Mouse (Mus musculus) small intestine, adult 10 weeks (tissue): ENCODE measurements around the gene Gtf2a1l. TPM values are rescaled to one million over a fixed set of nuclear protein-coding genes. Genes with fewer than 3 reads are reported as not detected.

ENCODE experiments used
- polyA plus RNA-seq: library from polyadenylated mRNA; stranded (reverse); fragments of 350-450 nt; fragmentation: Illumina TruSeq; extraction: RNeasy Lipid Tissue Mini Kit (QIAGEN cat#74804); gene quantifications from one replicate; pipeline ENCODE4 v1.2.3, GENCODE M21; 2014; ENCODE audit warnings: low replicate concordance

Gene Gtf2a1l
- polyA plus RNA-seq: not detected

GRCm38 (mm10) chr17:88668452-88668851 lies at the start of gene Gtf2a1l:
Gtf2a1l (plus strand) TSS chr17:88668660.

Other genes starting within 250 kb of the Gtf2a1l start
- 37.6 TPM for gene Foxn2, start 227.9 kb upstream of the Gtf2a1l start, polyA plus RNA-seq
- gene Ppp1r21, start 138.5 kb upstream of the Gtf2a1l start, polyA plus RNA-seq: 36.2 TPM
- gene Ston1, start 71.0 kb upstream of the Gtf2a1l start, polyA plus RNA-seq: 1.9 TPM
- not detected for gene Lhcgr, start 123.3 kb downstream of the Gtf2a1l start, polyA plus RNA-seq